Mouse (Mus musculus) T-helper 2 cell (primary cell): ENCODE results near the gene Zfpm1.

Experiments used
- in situ Hi-C: fragments of 300-600 bp; cut with MboI, MseI; formaldehyde crosslinking; loops from one replicate; pipeline ENCODE4 v1.15.1; 2025; ENCODE audit warnings: high pct_unique_total_duplicates

Gene Zfpm1

DNA sequence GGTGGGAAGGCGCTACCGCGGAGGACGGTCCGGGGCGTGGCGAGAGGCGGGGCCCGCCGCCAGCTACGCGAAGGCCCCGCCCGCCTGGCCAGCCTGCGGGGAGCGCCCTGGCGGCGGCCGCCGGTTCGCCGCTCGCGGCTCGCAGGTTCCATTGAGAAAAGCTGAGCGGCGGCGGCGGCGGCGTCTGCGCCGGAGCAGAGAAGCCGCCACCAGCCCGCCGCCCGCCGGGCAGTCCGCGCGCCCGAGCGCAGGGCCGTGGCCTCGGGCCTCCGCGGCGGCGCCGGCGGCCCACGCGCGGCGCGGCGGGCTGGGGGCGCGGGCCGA, at the start of gene Zfpm1:
TSS of gene Zfpm1 (plus strand) at position 107 of the 324 bp plus-strand sequence.
- in situ Hi-C loops, result no loop called here

DNA sequence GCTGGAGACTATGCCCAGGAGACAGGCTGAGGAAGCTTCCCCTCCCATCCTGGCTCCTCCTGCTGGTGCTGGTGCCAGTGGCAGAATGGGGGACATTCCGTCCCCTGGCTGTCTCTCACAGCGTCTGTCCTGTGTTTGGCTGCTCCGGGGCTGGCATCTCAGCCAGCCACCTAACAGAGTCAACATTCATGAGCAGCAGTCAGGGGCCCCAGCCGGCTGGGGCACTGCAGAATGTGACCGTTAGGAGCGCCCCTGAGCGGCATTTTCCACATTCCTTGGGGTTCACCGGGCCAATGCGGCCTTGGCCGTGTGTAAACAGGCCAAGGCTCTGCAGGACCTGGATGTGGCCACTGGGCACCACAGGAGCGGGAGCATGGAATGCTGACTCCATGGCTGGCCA, 47.9 kb upstream of the Zfpm1 start:
- in situ Hi-C loops, result no loop called here

DNA sequence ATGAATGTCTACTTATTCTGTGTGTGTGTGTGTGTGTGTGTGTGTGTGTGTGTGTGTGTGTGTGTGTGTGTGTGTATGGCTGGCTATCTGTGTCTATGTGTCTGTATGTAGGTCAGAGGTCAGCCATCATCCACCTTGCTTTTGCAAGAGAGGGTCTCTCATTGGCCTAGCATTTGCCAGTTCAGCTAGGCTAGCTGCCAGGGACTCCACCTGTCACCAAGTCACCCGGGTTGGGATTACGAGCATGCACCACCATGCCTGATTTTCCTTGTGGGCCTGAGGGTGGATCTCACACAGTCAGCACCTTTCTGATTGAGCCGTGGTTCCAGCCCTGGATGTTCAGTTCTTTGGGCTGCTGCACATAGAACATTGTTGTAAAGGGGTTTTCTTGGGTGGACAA, 45.4 kb upstream of the Zfpm1 start:
- in situ Hi-C loops, result no loop called here

DNA sequence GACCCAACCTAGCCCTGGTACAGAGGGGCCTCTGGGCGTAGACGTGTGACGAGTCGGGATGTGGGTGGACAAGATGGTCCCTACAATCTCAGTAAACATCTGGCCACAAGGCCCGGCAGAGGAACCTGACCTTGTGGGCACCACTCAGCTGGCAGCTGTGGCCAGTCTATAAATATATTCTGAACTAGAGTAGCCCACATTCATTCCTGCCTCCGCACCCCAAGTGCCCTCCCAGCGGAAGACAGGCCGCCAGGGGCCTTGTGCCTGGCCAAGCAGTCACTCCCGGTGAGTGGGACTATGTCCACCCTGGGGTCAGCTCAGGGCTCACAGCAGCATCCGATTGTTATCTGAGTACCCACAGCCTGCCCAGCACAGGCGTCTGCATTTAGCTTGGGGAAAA, 43.7 kb upstream of the Zfpm1 start:
- in situ Hi-C loops, result no loop called here

DNA sequence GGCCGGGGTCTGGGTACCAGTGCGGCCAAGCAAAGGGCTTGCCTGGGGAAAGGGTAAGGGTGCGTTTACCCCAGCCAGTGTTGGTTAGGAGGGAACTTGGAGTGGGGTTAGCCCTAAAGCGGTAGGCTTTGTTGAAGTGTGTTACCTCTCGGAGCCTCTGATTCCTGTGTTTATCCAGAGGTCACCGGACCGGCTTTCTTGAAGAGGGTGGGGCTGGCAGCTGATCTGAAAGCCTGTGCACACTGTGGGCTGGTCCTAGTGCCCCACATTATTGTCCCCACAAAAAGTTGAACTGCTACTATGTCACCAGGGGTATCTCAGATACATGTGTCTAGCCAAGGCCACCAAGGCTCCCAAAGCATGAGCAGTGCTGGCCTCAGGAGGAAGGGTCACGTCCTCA, 43.2 kb upstream of the Zfpm1 start:
- in situ Hi-C loops, result no loop called here

DNA sequence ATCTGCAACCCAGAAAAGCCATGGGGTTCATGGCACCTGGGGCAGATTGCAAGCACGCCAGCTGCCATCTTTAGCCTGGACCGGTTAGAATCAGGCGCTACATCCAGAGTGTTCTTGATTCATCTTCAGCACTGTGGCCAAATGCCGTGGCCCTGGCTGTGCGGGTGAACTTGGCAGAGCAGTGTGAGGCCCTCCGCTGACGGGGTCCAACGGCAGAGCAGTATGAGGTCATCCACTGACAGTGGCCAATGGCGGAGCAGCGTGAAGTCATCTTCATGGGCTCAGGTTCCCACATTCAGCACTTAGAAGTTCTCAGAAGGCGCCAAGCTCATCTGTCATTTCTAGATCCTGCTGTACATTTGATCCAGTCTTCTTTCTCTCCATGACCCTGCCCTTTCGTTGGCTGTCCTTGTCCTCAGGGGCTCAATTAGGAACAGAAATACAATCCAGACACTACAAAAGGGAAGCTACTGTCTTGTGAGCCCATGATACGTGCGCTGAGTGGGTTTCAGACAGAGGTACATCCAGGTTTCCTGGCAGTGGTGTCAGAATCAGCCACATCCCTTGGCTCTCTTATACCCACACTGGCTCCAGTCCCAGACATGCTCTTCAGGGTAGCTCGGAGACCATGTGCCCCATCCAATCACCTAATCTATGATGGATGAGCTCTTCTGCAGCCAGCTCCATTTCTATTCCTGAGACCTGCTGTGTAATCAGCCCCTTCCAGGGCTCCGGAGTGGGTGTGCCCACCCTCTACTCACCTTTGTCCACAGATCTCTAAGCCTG, 41.5 kb upstream of the Zfpm1 start:
- in situ Hi-C loops, result loop anchor here (5.0 kb wide), 1 partner anchor 93 kb away; no protein-coding TSS in a partner anchor

DNA sequence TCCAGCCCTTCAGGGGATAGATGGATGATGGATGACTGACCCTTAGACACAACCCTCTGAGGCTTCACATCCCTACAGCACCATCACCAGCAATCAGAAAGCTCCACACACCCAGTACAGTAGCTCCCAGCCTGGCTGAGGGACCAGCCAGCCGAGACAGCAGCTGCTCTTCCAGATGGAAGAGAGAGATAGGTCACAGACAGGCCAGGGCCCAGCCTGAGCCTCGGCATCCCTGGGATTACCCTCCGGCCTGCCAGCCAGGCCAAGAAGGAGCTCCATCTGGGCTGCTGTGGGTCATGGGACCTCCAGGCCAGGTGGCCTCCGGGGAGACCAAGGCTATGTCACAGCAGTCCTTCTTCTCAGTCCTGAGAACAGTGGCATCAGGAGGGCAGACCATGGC, 38.6 kb upstream of the Zfpm1 start:
- in situ Hi-C loops, result loop anchor here (5.0 kb wide), 1 partner anchor 96 kb away; no protein-coding TSS in a partner anchor

DNA sequence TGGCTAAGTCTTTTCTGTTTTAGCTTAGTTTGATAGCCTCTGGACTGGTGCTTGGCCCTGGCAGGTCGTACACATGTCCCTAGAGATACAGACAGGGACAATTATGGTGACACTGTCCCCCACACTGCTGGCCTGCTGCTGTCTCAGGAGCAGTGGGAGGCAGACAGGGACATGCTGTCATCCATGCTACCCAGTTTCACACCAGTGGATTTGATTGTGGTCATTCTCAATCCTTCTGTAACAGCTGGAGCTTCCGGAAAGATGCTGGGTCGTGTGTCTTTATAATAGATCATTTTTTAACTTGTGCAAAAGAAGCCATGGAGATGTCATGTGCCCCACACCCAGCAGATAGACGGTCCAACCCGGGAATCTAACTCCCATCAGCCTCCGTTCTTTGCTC, 36.8 kb upstream of the Zfpm1 start:
- in situ Hi-C loops, result no loop called here

DNA sequence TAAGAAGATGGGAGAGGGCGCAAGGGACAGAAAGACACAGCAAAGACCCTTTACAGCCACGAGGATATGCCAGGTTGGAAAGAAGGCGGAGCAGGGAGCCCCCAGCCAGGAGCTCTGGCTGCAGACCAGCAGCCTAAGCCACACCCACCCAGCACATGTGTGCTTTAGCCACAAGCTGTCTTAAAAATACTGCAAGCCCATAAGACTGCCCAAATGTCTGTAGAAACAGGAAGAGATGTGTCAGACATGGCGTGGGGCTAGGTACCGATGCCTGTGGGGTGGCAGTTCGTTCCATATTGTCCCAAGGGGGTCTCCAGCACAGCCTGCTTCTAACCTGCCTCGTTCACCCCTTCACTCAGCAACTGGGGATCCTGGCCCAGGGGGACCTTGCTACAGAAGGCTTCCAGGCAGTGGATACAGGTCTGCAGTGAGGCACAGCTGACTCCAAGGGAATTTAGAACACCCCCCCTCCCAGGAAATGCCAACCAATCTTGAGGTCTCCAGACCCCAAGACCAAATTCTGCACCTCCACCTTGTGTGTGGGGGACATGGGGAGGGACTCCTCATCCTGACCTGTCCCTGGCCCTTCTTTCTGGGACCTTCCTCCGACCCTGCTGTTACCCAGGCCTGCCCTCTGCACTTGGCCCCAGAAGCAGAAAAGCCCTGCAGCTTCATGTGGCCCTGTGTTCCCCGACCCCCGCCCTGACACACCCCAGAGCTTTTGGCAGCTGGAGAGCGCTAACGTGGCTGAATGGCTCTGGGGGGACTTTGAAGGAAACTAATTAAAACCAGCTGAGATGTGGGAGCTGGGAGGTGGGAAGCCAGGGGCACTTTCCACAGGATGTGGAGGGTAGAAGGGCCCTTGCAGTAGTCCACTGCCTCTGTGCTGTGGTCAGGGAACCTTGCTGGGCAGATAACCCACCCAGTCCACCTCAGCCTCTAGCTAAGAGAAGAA, 35.4 kb upstream of the Zfpm1 start:
- in situ Hi-C loops, result no loop called here

DNA sequence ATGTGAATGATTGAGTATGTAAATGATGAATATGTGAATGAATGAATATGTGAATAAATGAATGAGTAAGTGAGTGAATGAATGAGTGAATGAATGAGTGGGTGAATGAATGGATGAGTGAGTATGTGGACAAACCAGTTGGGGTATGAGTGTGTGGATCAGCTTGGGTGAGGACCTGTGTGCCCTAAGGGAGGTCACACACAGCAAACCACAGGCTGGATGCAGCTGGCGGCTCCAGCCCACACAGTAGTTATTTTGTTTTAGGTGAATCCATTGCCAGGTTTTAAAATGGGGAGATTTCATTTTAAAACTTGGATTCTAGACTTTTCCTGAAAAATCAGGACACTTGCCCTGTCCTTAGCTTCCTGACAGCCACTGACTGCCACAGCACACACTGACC, 30.2 kb upstream of the Zfpm1 start:
- in situ Hi-C loops, result no loop called here

DNA sequence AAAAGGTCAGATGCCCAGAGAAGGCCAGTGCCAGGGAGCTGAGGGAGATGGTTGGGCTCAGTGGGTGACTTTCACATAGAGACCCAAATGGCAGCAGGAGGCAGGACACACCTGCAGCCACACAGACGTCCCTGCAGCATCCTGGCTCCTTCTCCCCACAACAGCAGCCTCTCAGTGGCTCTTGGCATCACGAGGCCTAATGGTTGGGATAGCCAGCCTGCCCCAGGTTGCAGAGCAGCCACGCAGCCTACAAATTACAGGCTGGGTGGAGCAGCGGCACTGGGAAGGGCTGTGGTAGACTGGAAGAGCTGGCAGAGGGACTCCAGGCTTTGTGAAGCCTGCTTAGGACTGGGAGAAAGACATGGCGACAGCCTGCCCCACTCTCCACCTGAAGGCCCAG, 29.6 kb upstream of the Zfpm1 start:
- in situ Hi-C loops, result no loop called here

DNA sequence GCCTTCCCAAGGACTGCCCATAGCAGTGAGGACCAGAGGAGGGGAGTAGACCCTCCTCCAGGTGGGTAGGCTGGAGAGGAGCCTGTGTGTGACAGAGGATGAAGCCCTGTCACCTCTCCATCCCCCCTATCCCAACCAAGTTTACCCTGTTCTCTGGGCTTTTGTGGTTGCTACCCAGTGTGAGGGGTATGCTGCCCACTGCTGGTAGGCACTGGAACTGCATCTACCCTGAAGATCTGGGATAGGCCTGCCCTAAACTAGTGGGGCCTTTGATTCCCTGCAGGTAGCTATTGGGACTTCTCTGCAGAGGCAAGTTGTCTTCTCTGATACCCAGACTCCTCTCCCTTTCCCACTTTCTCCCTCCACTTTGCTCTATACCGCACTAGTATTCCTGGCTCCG, 22.6 kb upstream of the Zfpm1 start:
- in situ Hi-C loops, result no loop called here

DNA sequence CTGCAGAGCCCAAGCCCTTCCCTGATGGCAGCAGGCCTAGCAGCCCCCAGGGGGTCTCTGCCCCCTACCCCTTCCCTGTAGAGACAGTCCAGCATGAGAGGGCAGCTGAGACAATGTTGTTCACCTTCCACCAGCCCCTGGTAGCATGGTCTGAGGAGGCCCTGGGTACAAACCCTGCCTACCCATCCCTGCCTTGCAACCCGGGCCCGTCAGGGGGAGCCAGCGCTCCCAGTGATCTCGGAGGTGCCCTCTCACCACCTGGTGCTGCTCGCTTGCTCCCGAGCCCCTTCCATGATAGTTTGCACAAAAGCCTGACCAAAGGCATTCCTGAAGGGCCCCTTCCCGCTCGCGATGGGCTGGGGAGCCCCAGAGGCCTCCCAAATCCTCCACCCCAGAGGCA, 21.2 kb upstream of the Zfpm1 start:
- in situ Hi-C loops, result no loop called here

DNA sequence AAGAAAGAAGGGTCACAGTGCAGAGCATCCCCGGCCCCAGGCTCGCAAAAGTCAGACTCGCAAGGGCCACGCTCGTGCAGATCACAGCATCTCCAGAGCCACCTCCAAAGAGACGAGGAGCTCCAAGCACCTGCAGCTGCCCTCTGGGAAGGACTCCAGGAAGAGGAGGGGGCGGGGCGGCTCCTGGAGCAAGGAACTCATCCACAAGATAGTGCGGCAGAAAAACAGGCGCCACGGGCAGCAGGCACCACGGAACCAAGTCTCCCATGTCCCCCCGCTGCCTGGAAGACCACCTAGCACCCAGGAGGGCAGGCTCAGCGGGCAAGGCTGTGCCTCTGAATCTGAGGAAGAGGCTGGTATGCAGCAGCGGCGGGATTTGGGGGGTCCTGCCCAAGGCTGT, 19.1 kb upstream of the Zfpm1 start:
- in situ Hi-C loops, result no loop called here

DNA sequence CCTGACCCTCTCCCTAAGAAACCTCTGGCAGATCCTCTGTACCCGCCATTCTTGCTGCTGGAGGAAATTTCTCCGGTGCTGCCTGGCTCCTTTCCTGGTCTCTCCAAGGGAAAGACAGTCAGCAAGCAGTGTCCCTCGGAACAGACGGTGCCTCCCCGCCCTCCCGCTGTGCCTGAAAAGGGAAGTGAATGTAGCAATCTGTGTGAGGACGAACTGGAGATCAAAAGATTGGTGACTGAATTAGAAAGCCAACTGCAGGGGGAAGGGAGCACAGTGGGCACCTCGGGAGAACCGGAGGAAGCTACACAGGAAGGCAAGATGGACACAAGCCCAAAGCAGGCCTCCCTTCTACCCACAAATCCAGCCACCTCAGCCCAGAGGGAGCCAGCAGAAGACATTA, 17.7 kb upstream of the Zfpm1 start:
- in situ Hi-C loops, result no loop called here

DNA sequence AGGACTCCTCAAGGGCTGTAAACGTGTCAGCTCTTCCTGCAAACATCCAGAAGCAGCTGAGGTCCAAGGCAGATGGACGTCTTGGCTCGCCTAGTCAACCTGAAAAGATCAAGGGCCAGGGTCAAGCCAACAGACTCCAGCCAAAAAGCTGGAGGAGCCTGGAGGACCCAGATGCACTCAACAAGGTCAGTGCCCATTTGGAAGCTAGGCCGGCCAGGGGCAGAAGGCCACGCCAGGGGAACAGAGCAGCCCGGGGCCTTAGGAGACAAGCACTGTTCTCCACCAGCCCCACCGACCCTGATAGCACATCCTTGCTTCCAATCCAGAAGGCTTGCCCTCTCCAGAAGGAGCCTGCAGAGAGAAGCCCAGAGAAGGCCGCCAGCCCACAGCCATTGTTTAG, 16.4 kb upstream of the Zfpm1 start:
- in situ Hi-C loops, result no loop called here

DNA sequence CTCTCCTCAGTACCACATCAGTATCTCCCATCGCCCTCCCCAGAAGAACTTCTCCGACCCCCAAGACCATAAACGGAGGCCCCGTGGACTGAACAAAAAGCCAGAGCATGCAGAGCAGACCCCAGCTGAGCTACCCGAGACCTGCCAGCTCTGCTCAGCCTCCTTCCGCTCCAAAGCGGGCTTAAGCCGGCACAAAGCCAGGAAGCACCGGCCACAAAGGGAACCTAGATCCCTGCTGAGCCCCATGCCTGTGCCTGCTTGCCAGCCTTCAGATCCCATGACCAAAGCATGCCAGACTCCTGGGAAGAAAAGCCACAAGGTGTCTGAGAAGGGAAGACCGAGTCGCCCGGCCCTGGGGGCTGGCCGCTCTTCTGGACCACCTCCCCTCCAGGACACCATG, 15.1 kb upstream of the Zfpm1 start:
- in situ Hi-C loops, result no loop called here

DNA sequence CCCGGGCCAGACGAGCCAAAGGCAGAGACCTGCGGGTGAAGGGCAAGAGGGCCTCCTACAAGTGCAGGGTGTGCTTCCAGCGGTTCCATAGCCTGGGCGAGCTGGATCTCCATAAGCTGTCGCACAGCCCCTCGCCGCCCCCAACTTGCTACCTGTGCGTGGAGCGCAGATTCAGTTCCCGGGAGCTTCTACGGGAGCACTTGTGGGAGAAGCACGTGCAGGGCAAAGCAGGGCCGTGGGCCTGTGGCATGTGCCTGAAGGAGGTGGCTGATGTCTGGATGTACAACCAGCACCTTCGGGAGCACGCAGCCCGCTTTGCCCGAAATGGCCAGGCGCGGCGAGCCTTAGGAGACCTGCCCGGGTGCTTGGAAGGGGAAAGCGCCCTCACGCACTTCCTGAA, 13.1 kb upstream of the Zfpm1 start:
- in situ Hi-C loops, result no loop called here

DNA sequence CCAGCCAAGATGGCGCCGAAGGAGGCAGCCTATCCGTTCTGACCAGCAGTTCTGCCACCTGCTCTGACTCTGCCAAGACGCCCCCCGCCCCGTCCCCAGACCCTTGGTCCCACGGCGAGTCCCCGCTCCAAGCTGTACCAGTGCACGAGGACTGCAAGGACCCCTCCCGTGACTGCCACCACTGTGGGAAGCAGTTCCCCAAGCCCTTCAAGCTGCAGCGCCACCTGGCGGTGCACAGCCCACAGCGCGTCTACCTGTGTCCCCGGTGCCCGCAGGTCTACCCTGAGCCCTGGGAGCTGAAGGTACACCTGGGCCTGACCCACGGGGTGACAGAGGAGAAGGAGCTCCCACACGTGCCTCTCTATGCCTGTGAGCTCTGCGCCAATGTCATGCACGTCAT, 12.5 kb upstream of the Zfpm1 start:
- in situ Hi-C loops, result no loop called here

DNA sequence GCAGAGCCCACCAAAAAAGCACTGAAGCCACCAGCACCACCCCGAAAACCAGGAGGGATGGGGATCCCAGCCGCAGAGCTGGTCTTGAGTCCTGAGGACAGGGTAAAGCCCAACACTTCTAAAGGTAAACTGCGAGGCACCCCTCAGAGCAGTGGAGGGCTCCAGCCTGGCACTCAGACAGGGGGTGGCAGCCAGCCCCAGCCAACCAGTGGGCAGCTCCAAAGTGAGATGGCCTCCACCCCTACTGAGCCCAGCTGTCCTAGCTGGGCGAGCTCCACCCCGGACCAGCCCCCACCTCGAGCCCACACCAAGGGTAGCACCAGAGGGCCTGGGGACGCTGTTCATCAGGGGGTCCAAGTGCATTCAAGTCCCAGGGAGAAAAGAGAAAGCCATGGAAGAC, 11.4 kb upstream of the Zfpm1 start:
- in situ Hi-C loops, result loop anchor here (5.0 kb wide), 2 partner anchors 62 to 102 kb away; no protein-coding TSS in a partner anchor

DNA sequence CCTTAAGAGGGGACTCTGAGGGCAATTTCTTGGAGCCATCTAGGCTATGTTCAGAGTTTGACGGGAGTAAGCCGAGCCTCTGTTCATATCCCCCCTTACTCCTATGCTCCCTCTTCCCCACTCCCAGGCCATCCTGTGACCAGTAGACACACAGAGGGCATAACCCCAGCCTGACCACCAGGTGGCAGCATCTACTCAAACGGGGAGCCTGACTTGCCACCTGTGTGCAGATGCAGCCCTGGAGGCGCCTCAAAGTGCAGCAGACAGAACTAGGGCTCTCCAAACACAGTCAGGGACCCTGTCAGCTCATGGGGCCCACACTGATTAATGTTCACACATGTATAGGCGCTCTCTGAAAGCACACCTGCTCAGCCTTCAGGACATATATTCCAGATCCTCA, 8.8 kb upstream of the Zfpm1 start:
- in situ Hi-C loops, result loop anchor here (5.0 kb wide), 2 partner anchors 59 to 99 kb away; no protein-coding TSS in a partner anchor

DNA sequence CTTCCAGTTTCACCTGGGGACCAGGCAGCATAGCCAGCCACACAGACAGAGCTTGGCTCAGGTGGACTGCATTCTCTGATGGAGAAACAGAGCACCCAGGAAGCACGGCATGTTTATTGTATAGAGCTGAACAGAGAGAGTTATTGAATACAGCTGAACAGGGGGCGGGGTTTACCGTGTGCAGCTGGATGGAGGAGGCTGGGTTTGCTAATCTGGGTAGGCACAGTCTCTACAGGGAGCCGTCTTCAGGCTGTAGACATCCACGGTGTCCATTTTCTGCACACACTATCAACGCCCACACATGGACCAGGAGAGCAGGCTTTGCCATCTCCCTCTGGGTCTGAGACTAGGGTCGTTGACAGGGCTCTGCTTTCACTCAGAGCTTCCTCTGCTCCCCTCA, 8.1 kb upstream of the Zfpm1 start:
- in situ Hi-C loops, result loop anchor here (5.0 kb wide), 2 partner anchors 58 to 98 kb away; no protein-coding TSS in a partner anchor
